Mouse (Mus musculus) 3T3-L1 (cell line): ENCODE data around the gene Rasl11b.
A peak's percentile ranks its signal among the peaks of the same experiment; 100 is the strongest.

Experiments
- DNase-seq: peaks from one replicate; pipeline ENCODE4 v3.0.0-alpha.2; 2015; ENCODE audit warnings: low read depth, low spot score

Rasl11b gene

GRCm38 (mm10) chr5:74208438-74208837, 13.4 kb downstream of the Rasl11b start:
- peak; percentile 47 for DNase-seq

GRCm38 (mm10) chr5:74209640-74210039, 14.6 kb downstream of the Rasl11b start:
- DNase-seq, result no peak

GRCm38 (mm10) chr5:74211346-74211745, 16.3 kb downstream of the Rasl11b start:
- no peak for DNase-seq

GRCm38 (mm10) chr5:74214501-74215110, 19.5 kb downstream of the Rasl11b start:
- no peak for DNase-seq

GRCm38 (mm10) chr5:74215125-74215524, 20.0 kb downstream of the Rasl11b start:
- no peak for DNase-seq

GRCm38 (mm10) chr5:74218524-74218923, 23.4 kb downstream of the Rasl11b start:
- no peak for DNase-seq

GRCm38 (mm10) chr5:74222626-74223025, 27.5 kb downstream of the Rasl11b start:
- peak; percentile 43 for DNase-seq

- no peak for DNase-seq
Measured at GRCm38 (mm10) chr5:74224480-74224879, 29.4 kb downstream of the Rasl11b start.

- no peak for DNase-seq
Measured at GRCm38 (mm10) chr5:74226183-74226582, 31.1 kb downstream of the Rasl11b start.

GRCm38 (mm10) chr5:74227352-74227751, 32.3 kb downstream of the Rasl11b start:
- DNase-seq, result no peak

- no peak for DNase-seq
Measured at GRCm38 (mm10) chr5:74228938-74229337, 33.9 kb downstream of the Rasl11b start.

- no peak for DNase-seq
Measured at GRCm38 (mm10) chr5:74229775-74230413, 34.8 kb downstream of the Rasl11b start.

- no peak for DNase-seq
Measured at GRCm38 (mm10) chr5:74230525-74230924, 35.4 kb downstream of the Rasl11b start.

GRCm38 (mm10) chr5:74233808-74234207, 38.7 kb downstream of the Rasl11b start:
- DNase-seq, result no peak

- DNase-seq, result no peak
Measured at GRCm38 (mm10) chr5:74239369-74239768, 44.3 kb downstream of the Rasl11b start.

- DNase-seq, result no peak
Measured at GRCm38 (mm10) chr5:74240298-74240697, 45.2 kb downstream of the Rasl11b start.

GRCm38 (mm10) chr5:74240926-74241680, 46.0 kb downstream of the Rasl11b start:
- no peak for DNase-seq

GRCm38 (mm10) chr5:74242654-74243053, 47.6 kb downstream of the Rasl11b start:
- DNase-seq, result no peak

GRCm38 (mm10) chr5:74244406-74245019, 49.4 kb downstream of the Rasl11b start:
- DNase-seq, result no peak

GRCm38 (mm10) chr5:74245641-74246145, 50.6 kb downstream of the Rasl11b start:
- no peak for DNase-seq

- DNase-seq, result peak; percentile 78
Measured at GRCm38 (mm10) chr5:74246453-74246852, 51.4 kb downstream of the Rasl11b start.

- peak; percentile 29 for DNase-seq
Measured at GRCm38 (mm10) chr5:74246971-74247370, 51.9 kb downstream of the Rasl11b start.
